Mouse (Mus musculus) adrenal gland, postnatal 36 days (tissue): ENCODE data around the gene Rxfp4. TPM values are rescaled to one million over a fixed set of nuclear protein-coding genes. Genes with fewer than 3 reads are reported as not detected.
A peak's percentile ranks its signal among the peaks of the same experiment; 100 is the strongest.

Source experiments
- DNase-seq, 2 experiments: peaks; one replicate each; pipeline ENCODE4 v3.0.0; 2021; ENCODE audit warnings: mixed read lengths in 1 of 2
- total RNA-seq, 2 experiments: library from RNA; stranded (reverse); gene quantifications; 2 replicates each; pipeline ENCODE4 v1.2.3; 2021

Rxfp4 gene
- total RNA-seq, 2 experiments from 2014 or later = not detected

DNA sequence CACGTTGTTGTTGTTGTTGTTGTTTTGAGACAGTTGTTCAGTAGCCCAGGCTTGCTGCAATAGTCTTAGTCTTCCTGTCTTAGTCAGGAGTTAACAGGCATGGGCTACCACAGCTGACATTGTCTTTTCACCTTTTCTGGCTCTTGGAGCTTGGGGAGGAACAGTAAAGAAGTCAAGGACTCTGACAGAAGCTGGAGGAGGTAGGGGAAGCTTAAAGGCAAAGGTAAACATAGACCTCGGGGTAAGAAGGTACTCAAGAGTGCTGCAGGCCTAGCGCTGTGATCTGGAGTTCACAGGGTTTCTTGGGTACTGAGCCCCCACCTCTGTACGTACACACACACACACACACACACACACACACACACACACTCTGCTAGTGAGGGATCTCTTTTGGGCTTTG, 24.2 kb downstream of the Rxfp4 start:
- DNase-seq = no peak

DNA sequence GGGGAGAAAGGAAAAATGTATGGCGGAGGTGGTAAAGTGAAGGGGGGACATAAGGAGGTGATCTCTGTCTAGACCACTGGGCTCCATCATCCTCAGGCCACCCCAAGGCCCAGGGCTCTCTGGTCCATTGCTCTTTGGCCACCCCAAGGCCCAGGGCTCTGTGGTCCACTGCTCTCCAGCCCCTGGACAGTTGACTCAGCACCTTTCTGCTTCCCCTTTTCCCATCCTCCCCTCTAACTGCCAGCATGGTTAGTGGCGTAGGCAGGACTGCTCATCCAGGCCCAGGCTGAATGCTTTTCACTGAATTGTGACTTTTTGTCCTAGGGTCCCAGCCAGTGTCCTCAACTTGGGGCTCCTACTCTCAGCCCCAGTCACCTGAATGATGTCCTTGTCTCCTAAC, 25.4 kb downstream of the Rxfp4 start:
- DNase-seq = no peak

DNA sequence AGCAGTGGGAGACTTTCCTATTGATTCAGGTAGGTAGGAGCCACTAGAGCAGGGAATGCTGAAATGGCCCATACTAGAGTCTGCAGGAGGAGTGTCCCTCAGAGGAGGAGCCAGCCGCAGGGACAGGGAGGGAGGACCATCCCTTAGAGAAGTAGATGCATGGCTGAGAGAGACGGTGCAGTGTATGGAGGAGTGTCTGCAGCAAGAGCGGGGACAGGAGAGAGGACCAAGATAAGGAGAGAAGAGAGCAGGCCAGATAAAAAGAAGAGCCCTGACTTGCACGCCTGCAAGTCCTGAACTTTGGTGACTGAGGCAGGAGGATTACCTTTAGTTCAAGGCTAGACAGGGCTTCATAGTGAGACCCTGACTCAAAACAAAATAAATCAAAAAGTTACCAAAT, 25.8 kb downstream of the Rxfp4 start:
- DNase-seq = no peak

DNA sequence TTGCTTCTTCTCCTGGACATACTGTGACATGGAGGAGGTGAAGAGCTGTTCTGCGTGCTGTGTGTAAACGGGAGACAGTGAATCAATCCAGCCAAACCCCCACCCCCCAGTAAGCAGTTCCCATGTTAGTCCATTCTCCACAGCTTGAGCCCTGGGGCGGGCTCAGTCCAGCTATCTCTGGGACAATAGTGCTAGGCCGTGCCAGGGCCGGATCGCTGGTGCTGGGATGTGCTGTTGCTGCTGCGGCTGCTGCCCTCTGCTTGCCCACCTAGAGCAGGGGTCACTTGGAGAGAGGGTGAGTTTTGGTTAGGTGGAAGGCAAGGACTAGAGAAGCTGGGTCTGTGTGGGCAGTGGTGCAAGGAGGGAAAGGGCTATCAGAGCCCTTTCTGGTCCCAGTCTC, 26.6 kb downstream of the Rxfp4 start:
- no peak for DNase-seq

DNA sequence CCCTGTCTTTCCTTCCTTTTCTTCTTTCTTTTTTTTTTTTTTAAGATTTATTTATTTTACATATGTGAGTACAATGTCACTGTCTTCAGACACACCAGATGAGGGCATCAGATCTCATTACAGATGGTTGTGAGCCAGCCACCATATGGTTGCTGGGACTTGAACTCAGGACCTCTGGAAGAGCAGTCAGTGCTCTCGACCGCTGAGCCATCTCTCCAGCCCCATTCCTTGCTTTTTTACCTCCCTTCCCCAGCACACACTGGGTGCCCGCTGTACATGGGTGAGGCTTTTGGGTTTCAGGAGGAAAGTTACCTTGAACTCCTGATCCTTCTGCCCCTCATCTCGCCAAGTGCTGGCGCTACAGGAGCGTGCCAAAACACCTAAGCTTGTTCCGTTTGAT, 27.4 kb downstream of the Rxfp4 start:
- no peak for DNase-seq

DNA sequence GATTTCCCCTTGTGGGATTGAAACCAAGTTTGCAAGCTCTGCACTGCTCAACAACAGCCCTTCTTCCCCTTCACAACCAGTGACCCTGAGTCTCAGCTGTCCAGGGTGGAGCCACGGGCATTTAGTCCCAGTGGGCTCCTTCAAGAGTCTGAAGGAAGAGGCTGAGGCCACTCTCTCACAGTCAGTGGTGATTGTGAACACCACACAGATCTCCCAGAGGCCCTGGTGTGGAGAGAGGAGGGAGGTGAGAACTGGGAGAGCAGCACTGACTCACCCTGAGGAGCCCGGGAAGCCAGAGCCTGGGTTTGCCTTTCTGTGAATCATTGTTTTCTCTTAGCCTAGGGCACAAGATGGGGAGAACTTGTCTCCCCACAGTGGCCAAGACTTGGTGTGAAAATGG, 28.0 kb downstream of the Rxfp4 start:
- peak in 1 of 2 experiments; percentile 33 for DNase-seq

DNA sequence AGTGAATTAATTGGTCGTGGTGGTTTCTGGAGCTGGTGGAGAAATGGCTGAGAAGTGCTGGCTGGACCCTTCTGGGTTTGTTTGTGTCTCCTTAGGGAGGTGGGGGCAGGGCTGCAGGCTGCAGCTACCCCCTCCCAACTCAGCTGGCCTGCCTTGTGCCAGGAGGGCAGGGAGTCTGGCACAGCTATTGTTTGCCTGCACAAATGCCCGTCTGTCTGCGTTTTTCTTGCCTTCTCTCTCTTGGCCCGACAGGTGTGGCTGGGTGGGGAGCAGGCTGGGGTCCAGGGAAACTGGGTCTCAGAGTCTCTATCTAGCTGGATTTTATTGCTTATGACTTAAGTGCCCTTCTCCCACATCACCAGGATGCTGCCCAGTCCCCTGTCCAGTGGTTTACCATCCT, 28.6 kb downstream of the Rxfp4 start:
- DNase-seq = no peak

DNA sequence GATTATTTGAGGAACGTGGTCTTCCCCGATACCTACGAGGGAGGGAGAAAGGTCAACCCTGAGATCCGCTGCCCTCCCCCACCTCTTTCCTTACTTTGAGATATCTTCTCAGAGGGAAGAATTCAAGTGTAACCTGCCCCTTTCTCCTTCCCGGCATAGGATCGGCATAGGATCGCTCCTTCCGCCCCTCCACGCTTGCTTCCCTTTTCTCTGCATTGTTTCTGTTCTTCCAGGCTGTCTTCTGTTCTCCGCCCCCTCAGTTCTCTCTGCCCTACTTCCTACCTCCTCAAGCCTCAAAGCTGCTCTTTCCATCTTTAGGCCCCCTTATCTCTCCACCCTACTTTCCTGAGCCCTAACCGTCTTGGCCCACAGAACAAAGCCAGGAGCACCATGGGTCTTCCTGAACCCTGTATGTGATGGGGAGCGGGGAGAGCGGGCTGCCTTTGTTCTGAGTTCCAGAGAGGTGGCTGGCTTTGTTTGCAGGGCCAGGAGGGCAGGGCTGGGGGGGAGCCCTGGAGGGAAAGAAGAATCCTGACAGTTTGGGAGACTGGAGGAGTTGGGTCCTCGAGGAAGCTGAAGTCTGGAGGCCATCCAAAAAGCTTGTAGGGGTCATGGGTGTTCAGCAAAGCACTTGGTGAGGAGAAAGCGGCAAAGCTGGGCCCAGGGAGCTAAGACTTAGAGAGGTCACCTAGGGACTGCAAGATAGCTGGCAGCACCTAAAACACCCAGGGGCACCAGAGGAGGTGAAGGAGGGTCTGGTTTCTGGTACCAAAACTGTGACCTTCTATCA, 29.4 kb downstream of the Rxfp4 start:
- DNase-seq = peak in 1 of 2 experiments; percentile 34

DNA sequence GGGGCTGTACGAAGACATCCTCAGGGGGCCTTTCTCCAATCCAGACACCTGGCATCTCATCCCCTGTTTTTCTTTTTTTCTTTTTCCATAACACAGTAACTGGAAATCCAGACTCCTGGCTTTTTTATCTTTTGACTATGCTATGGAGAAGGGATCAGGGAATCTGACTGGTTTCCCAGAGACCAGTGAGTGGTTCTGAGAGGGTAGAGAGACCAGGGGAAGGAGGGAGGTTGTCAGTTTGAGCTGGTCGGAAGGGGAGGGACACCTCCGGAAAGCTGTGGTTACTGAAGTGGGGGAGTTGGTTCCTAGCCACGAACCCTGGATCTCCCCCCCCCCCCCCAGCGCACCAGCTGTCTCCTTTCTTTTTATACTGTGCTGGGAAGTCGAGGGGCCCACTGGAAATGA, 30.0 kb downstream of the Rxfp4 start:
- peak in 1 of 2 experiments; percentile 43 for DNase-seq

DNA sequence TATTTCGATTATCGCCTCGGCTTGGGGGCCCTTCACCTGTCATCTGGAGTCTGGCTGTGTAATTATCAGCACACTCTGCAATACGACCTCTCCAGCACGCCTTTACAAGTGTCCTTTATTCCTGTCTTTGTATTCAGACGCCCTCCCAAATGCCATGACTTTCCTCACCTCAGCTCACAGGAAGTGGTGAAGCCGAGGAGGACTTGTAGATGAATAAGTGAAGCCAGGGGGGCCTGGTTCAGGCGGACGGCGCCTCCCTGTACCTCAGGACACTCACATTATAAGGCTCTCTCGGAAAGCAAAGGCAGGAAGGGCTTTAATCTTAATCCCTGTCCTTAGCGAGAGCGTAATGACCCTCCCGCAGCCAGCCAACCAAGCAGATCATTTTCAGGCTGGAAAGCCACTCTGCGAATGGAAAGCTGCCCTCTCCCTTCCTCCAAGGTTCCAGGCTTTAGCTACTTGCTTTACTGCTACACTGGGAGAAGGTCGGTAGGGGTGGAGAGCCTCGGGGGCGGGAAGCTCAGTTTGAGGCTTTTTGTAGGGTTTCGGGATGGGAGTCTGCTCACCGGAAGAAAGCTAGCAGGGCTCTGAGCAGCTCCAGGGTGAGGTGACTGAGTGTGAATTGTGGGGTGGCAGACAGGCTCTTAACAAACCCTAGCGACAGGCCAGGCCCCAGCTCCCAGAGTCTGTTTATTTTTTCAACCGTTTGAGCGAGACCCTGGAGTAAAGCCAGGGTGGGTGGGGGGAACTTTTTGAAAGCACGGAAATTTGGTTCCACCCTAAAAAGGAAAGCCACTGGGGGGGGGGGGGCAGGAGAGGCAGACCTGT, 30.6 kb downstream of the Rxfp4 start:
- peak; percentile 20 to 42 for DNase-seq

DNA sequence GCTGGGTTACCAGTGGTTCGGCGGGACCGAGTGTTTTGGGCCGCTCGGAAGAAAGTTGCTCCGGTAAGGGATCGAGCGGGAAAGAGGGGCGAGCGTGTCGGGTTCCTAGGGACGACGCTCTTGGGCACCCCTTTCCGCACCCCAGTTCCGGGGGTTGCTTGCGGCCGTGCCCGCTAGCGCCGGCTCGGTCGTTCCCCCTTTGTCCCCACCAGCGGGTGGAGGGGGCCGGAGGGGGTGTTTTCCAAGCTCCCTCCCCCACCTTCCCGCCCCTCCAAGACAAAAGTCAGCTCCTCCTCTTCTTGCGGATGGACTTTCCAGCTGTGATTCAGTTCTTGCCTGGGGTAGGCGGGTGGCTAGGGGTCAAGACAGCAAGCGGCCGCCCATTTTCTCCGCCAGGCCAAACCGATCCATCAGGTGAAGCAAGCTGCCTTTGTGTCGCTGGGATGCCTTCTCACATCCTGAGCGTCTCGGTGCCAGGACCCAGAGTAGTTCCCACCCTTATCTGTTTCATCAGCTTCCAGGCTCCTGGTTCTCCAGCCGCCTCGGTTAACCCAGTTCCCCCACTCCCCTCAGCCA, 31.3 kb downstream of the Rxfp4 start:
- DNase-seq = peak; percentile 65 to 68

DNA sequence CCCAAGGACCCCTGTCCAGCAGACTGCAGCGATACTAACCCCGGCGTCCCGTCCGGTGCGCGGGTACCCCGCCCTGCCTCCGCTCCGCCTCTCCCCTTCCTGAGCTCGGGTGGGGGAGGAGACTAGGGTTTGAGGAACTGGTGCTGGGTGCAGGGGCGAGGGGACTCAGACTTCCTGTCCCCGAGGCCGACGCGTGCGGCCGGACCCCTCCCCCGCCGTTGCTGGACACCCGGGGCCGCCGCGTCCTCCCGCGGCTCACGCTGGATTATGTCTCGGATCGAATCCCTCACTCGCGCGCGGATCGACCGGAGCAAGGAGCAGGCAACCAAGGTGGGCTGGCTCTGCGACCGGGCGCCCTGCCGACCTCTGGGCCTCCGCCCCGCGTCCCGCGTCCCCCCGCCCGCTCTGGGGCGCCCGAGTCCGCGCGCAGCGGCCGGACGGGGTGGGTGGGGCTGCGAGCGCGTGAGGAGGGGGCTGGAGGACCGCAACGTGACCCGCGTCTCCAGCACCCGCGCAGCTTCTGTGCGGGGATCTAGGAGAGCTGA, 31.9 kb downstream of the Rxfp4 start:
- peak; percentile 78 to 85 for DNase-seq

DNA sequence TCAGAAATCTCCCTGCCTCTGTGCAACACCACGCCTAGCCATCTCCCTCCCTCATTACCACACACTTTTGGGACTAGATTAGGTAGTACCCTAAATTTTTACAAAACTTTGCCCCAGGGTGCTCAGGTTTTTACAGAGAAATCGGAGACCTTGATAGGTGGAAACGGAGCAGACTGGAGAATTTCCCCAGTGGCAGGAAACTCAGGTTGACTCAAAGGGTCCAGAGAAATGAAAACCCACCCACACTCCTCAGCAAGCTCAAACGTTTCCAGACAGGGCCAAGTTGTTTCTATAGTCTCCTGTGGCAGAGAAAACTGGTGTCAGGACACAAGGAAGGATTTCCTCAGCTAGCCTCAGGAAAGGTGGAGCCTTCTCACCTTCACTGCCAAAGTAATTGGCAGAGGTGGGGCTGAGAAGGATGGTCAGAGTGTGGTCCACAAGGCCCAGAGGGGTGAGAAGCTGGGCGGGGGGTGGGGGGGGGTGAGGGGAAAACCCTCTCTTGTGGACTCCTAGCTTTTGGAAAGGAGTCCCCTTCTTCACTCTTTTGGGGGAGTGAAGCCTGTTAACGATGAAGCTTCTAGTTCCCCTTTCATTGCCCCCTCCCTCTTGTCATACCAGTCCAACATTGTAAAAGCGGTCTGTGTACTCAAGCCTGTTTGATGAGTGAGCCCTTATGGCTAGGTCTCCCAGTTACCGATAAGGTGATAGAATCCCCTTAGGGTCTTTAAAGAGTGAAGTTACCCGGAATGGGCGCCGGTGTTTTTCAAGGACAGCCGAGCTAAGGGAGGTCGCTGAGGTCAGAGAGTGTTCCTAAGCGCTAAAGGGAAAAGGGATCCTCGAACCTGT, 32.6 kb downstream of the Rxfp4 start:
- no peak for DNase-seq

DNA sequence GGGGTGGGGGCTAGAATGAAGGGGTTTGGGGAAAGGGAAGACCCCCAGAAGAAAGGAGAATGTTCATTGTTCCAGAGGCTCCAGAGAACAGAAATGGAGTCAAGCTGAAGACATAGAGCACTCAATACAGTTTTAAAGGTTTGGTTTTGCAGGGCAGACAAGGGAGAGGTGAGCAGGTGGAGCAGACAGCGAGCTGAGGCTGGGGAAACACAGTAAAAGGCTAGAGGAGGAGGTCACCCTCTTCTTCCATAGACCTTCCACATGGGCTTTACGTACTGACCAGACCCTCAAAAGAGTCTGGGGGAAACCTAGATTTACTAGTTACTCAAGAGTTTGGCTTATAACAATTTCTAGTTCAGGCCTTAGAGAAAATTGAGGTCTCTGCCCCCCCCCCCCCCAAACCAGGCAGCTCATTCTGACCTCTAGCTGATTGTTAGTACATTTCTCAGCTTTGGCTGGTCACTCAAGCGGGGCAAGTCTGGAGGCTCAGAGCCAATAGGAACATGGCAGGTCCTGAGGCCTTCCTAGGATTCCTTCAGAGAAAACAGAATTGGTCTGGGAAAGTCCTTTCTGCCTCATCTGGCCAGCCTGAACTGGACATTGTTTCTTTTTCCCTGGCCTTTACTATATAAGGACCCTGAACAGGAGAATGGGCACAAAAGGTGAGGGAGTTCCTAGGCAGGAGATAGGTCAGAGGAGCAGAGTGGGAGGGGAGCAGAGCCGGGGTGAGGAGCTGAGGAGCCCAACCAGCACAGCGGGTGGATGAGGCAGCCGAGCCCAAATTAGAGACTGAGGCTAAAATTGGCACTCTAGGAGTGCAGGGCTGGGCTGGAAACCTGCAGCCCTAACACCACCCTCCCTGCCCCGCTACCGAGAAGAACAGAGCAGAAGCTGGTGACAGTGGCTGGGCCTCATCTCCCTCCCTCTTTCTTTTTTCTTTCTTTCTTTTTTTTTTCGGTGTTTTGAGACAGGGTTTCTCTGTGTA, 33.5 kb downstream of the Rxfp4 start:
- no peak for DNase-seq

DNA sequence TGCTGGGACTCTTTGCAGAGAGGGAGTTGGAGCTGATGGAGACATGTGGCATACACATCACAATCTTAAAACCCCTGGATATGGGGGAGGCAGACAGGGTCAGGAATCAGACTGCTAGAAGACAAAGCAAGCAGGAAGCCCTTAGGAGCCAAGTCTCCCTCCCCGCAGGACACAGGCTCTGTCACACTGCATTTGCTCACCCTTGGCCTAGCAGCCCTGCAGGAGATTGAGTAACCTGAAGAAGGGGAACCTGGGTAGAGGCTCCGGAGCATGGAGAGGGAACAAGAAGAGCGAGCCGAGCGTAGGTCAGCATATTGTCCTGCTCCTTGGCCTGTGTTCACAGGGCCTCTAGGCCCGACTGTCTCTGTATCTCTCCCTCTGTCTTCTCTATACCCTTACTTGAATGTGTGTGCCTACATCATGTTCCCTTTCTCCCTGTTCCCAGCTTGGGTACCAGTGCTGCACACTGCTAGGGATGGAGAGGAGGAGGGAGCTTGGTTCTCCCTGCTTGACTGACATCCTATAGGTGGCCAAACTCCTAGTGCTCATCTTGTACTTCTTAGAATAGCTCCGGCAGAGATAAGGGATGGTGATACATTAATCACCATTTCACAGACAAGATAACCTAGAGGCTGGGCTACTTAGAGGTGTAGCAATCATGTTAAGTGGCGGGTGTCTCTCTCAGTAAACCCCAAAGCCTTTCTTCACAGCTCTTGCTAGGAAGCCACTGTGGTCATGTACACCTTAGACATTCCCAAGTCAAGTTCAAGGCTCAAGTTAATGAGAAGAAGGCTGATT, 34.7 kb downstream of the Rxfp4 start:
- no peak for DNase-seq

DNA sequence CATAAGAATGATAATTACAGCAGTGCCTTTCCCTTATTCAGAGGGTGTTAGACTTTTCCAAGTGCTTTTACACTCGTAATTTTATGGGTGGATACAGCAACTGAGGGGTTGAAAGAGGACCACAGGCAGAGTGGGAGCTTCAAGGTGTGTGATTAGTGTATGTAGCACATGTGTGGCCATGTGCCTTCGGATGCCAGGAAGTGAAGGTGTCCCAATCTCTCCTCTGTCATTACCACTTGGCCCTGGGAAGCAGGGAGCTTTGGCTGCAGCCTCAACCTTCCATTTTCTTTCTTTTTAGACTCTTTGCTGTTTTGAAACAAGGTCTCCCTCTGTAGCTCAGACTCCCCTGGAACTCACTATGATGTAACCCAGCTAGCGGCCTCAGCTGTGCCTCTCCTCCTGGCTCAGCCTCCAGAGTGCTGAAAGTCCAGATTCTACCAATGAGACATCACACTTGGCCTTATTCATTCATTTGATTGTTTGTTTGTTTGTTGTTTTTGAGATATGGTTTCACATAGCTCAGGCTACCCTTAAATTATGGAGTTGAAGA, 35.9 kb downstream of the Rxfp4 start:
- no peak for DNase-seq

DNA sequence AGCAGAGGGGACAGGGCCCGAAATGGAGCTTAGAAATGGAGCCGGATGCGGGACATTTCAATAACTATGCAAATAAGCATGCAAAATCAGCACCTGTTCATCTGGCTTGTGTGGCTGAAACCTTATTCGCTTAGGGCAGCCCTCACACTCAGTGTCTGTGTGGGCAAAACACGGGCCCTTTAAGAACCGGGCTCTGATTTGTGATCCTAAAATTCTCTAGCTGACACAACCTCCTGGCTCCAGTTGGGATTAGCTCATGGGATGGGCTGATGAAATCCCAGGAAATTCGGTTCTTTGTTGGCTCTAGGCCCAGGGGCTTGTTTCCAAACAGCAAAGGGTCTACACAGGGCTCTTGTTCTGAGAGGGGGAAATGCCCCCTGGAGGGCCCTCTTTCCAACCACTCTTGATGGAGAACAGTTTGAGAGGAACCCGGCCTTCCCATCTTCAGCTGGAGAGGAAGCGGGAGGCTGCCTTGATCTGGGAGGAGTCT, 37.0 kb downstream of the Rxfp4 start:
- peak in 1 of 2 experiments; percentile 27 for DNase-seq

DNA sequence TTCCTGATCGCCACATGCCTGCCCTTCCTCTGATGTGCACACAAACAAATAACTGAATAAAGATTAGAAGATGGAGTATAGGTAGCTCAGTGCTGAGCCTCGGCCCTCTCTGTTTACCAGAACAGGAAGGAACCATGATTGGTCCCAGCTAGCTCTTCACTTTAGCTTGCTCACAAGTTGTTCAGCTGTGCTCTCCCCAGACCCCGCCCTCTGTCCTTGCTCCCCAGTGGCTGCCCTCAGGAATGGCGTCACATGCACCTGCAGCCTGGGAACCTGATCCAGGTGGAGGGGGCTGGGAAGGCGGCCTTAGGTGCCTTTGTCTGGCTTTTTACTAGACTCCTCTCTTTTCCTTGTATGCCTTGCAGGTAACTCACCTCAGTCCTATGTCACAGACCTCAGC, 37.8 kb downstream of the Rxfp4 start:
- DNase-seq = no peak

DNA sequence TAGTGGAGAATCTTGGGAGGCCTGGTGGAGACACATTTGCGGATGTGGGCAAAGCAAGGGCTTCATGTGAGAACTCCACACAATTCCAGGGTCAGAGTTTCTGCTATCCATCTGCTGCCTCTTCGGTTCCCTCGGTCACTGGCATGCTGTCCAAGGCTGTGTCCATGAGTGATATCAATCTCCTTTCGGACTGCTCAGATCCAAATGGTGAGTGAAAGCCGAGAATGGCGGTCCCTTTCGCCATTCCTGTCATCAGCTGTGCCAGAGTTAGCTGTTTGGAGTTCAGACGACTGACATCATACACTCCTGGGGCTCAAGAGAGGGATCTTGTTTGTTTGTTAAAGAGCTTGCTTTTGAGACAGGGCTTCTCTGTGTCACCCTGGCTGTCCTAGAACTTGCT, 38.5 kb downstream of the Rxfp4 start:
- peak in 1 of 2 experiments; percentile 37 for DNase-seq
